Mouse (Mus musculus) brain, adult 10 weeks (tissue): ENCODE measurements around the gene Ulk1. TPM values are rescaled to one million over a fixed set of nuclear protein-coding genes. Genes with fewer than 3 reads are reported as not detected.

ENCODE experiments used
- polyA plus RNA-seq: library from polyadenylated mRNA; stranded (reverse); fragments of 350-450 nt; fragmentation: Illumina TruSeq; extraction: RNeasy Lipid Tissue Mini Kit (QIAGEN cat#74804); gene quantifications from one replicate; pipeline ENCODE4 v1.2.3, GENCODE M21; 2015; ENCODE audit warnings: low read depth, low replicate concordance

Gene Ulk1
- polyA plus RNA-seq: 43.7 TPM

DNA sequence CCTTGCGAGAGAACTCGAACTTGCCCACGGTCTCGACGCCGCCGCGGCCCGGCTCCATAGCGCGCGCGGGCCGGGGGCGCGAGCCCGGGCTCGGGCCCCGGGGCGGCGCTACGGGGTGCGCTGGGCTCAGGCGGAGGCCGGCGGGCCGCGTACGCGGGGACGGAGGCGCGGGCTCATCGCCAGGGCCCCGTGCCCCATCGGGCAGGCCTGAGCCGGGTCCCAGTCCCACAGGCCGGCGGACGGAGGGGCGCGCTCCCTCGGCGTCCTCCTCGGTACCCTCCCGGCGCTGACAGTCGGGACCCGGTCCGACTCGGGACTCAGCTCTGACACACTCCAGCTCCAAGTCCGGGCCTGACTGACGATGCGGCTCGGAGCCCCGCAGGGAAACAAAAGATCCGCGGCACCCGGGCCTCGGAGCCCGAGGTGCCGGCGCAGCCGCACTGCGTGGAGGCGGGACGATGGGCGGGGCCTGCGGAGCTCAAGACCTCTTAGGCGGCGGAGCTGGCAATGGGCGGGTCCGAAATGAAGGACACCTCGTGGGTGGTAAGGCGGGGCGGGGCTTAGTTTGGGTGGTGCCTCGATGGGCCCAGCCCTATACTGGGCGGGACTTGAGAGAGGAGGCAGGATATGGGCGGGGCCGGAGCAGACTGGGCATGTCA, at the start of gene Ulk1:
Ulk1 (minus strand) TSS at position 431 of the 659 bp plus-strand sequence.

DNA sequence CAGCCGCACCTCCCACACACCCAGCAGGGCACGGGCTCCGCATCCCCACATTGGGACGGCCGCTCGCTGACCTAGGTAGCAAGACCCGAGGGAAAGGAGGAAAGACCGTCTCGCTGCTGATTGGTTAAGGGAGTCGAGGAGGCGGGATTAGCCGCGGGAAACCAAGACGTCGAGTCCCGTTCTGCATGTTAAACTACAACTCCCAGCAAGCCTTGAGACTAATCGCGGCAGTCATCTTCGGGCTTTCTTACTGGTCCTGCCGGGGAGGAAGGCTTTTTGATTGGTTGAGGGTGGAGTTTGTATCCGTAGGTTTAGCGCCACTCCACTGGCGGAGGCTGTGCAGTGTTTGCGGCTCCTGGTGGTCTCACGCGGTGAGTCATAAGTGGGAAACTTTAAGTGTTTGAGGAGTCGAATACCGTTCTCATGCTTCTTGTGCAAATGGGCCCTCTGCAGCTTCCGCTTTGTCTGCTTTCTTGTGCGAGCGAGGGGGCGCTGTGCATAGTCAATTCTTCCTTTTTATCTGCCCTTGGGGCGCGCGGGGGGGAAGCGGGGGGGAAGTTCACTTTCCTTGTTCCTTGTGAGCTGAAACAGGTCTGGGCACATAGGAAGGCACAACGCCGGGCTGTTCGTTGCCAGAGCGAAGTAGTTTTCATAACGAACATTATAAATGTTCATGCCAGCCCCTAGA, 29.9 kb upstream of the Ulk1 start, which contains the start of the genes Hscb and Chek2:
Hscb (minus strand) TSS at position 100 of the 688 bp plus-strand sequence.
Chek2 (plus strand) TSS at position 302 of the 688 bp plus-strand sequence.

DNA sequence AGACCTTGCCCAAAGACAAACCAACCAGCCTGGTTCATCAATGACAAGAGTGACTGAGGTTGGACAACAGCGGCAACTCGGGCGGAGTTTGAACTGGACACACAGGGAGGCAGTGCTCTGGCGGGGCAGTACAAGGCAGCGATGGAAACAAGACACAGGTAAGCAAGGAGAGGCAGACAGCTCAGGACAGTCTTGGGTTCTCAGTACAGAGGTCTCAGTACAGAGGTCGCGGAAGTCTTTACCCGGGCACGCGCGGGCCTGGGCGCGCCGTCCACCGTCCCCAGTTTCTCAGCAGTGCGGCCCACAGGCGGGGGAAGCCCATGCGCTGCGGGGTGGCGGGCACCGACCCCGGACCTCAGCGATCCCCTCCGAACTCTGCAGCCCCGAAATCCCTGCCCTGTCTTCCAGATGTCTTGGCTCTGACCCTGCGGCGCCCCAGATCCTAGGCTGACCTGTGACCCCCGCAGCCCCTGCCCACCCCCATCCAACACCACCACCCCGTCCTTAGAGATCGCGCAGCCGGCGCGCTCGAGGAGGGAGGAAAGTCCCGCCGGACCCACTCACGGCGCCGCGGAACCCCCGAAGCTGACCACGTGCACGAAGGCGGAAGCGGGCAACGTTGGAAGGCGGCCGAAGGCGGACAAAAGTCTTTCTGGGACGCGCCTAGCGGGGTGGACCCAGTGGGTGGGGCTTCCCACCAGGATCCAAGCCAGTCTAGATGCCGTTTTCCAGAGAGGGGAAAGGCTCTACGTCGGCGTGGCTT, 29.7 kb downstream of the Ulk1 start, which contains the start of gene Pus1:
Pus1 (minus strand) TSS at position 662 of the 763 bp plus-strand sequence.

DNA sequence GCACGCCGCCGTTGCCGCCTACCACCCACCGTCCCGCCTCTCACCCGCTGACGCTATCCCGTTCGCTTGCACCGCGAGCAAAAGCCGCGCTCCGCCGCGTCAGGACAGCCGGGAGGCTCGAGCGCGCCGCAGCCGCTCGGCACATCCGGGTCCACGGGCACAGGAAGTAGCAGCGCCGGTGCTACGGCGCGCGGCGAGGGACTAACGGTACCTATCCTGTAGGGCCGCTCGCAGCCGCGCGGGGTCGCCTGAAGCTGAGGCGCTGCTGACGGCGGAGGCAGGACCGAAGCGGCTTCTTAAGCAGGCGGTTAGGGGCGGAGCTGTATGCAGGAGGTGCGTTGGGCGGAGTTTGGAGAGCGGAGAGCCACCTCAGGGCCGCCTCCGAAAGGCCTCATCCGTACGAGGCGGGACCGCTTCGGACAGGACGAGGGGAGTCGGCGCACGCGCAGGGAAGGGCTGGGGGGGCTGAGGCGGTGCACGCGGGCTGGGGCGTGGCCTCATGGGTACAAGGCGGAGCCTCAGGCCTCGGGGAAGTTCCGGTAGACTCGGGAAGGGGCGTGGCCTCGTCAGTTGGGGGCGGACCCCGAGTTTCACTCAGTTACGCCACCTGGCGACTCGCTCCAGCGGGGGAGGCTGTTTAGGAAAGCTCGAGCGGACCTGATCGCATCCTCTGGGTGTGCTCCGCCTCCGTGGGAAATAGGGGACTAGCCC, 39.3 kb downstream of the Ulk1 start, which contains the start of gene Ep400:
Ep400 (minus strand) TSS at position 270 of the 711 bp plus-strand sequence.

Other genes with a start within 250 kb of the Ulk1 start
- gene Noc4l, start 156.7 kb downstream of the Ulk1 start, polyA plus RNA-seq: 21.3 TPM
- gene Ddx51, start 156.6 kb downstream of the Ulk1 start, polyA plus RNA-seq: 17.8 TPM
- gene Ep400, start 39.4 kb downstream of the Ulk1 start, polyA plus RNA-seq: 22.2 TPM
- 15.4 TPM for gene Pus1, start 29.4 kb downstream of the Ulk1 start, polyA plus RNA-seq
- 14.2 TPM for gene Hscb, start 29.7 kb upstream of the Ulk1 start, polyA plus RNA-seq
- 1.8 TPM for gene Chek2, start 29.9 kb upstream of the Ulk1 start, polyA plus RNA-seq
- gene Ttc28, start 69.7 kb upstream of the Ulk1 start, polyA plus RNA-seq: 3.6 TPM